Comparison of ENCODE assay signal across 8 mouse cellular contexts in genomic region chr4:156193200-156193590, GRCm38 (mm10). TPM values are rescaled to one million over a fixed set of nuclear protein-coding genes. Genes with fewer than 3 reads are reported as not detected.
DNase-seq lines count a peak whose midpoint lies in the region; ATAC-seq lines count a peak whose summit lies in the region.

No protein-coding gene starts in this region.

- no peak for ATAC-seq in heart, embryonic 12.5 days (ENCODE audit: insufficient number of reproducible peaks, low FRiP score)
- ATAC-seq in embryonic facial prominence, embryonic 11.5 days (replicated peaks; ENCODE audit: insufficient number of reproducible peaks, low FRiP score, low TSS enrichment, low read depth): no peak
- ATAC-seq in midbrain, embryonic 12.5 days (ENCODE audit: low FRiP score, low read depth): no peak

- peak overlapping the region; percentile 14; the same call in 1 of the 2 replicates for H3K4me2 ChIP-seq in heart, embryonic 12.5 days
- no peak overlapping the region for H3K4me2 ChIP-seq in embryonic facial prominence, embryonic 11.5 days (ENCODE audit: low read depth, low read length)
- 0 out of 2 replicates have a peak overlapping the region, but pooled peaks have one; percentile 2 for H3K4me2 ChIP-seq in midbrain, embryonic 12.5 days (replicated peaks)

- H3K4me3 ChIP-seq in heart, embryonic 12.5 days: no peak overlapping the region
- no peak overlapping the region for H3K4me3 ChIP-seq in embryonic facial prominence, embryonic 11.5 days (ENCODE audit: low read depth, low read length)
- no peak overlapping the region for H3K4me3 ChIP-seq in midbrain, embryonic 12.5 days

- H3K9ac ChIP-seq in heart, embryonic 12.5 days: no peak overlapping the region
- no peak overlapping the region for H3K9ac ChIP-seq in embryonic facial prominence, embryonic 11.5 days (replicated peaks; ENCODE audit: low read length)
- 0 out of 2 replicates have a peak overlapping the region, but pooled peaks have one; percentile 2 for H3K9ac ChIP-seq in midbrain, embryonic 12.5 days (replicated peaks)

- H3K4me1 ChIP-seq in heart, embryonic 12.5 days (replicated peaks): peaks cover 74% of the 10 kb centered on the region
- peaks cover 14% of the 10 kb centered on the region for H3K4me1 ChIP-seq in embryonic facial prominence, embryonic 11.5 days (ENCODE audit: control insufficient read depth, insufficient read depth, low read length)
- peaks cover 78% of the 10 kb centered on the region for H3K4me1 ChIP-seq in midbrain, embryonic 12.5 days

- no peak for DNase-seq in heart, adult 18-20 months
- DNase-seq in embryonic facial prominence, embryonic 11.5 days (ENCODE audit: low spot score): peak; percentile 20
- DNase-seq in kidney, postnatal 14 days: peak; percentile 74
- no peak for DNase-seq in gastrocnemius, postnatal 4 days (ENCODE audit: low spot score in 2 of 2)
- DNase-seq in left cerebral cortex, adult 8-10 months (ENCODE audit: low spot score in 2 of 2): no peak
- no peak for DNase-seq in layer of hippocampus, postnatal 10 days (ENCODE audit: low spot score in 2 of 2)

- H3K36me3 ChIP-seq in heart, embryonic 12.5 days: peaks cover 45% of the 10 kb centered on the region
- no peaks in the 10 kb centered on the region; the same call in 1 of the 2 replicates for H3K36me3 ChIP-seq in embryonic facial prominence, embryonic 11.5 days (replicated peaks; ENCODE audit: control insufficient read depth, insufficient read depth, low read depth, low read length)
- H3K36me3 ChIP-seq in midbrain, embryonic 12.5 days: peaks cover 49% of the 10 kb centered on the region

- H3K9me3 ChIP-seq in heart, embryonic 12.5 days (replicated peaks): no peaks in the 10 kb centered on the region
- H3K9me3 ChIP-seq in embryonic facial prominence, embryonic 11.5 days (replicated peaks; ENCODE audit: control insufficient read depth, low read length): no peaks in the 10 kb centered on the region
- no peaks in the 10 kb centered on the region for H3K9me3 ChIP-seq in midbrain, embryonic 12.5 days

- no peaks in the 10 kb centered on the region for H3K27me3 ChIP-seq in heart, embryonic 12.5 days (replicated peaks)
- H3K27me3 ChIP-seq in embryonic facial prominence, embryonic 11.5 days (ENCODE audit: control insufficient read depth, insufficient read depth, low read length): no peaks in the 10 kb centered on the region
- no peaks in the 10 kb centered on the region; the same call in 1 of the 2 replicates for H3K27me3 ChIP-seq in midbrain, embryonic 12.5 days

- 18% methylated on average over 2 of the region's 2 CpGs for WGBS in heart, embryonic 12.5 days
- WGBS in embryonic facial prominence, embryonic 11.5 days: 13% methylated on average over 2 of the region's 2 CpGs
- 24% methylated on average over 2 of the region's 2 CpGs for WGBS in midbrain, embryonic 12.5 days

- no peak overlapping the region for H3K27ac ChIP-seq in heart, embryonic 12.5 days (ENCODE audit: poor library complexity, severe bottlenecking)
- H3K27ac ChIP-seq in embryonic facial prominence, embryonic 11.5 days (replicated peaks; ENCODE audit: low read depth, low read length): no peak overlapping the region
- H3K27ac ChIP-seq in midbrain, embryonic 12.5 days (replicated peaks): no peak overlapping the region

RNA-seq across cellular contexts. Expression of gene Agrn, which starts 4.1 kb away (rescaled TPM):
- polyA plus RNA-seq in heart, embryonic 12.5 days (2016; fragmentation: Nextera tagmentation; extraction: Ambion mirVana): 69.5 and 81.5 TPM in 2 replicates
- 10 to 100 TPM; 22.6 to 24.7 TPM for total RNA-seq in heart, adult 18-20 months (2021)
- polyA plus RNA-seq in embryonic facial prominence, embryonic 11.5 days (2014; fragmentation: Nextera tagmentation; extraction: Ambion mirVana): 39.4 and 47.6 TPM in 2 replicates
- polyA plus RNA-seq in midbrain, embryonic 12.5 days (2016; fragmentation: Nextera tagmentation; extraction: Ambion mirVana): 155 and 160 TPM in 2 replicates
- total RNA-seq in gastrocnemius, postnatal 4 days (2021): 10 to 100 TPM; 53.2 to 57.1 TPM
- 100 to 1,000 TPM; 117 to 126 (median 122) TPM for total RNA-seq in left cerebral cortex, adult 8-10 months (2022)
- total RNA-seq in layer of hippocampus, postnatal 10 days (2021): 100 to 1,000 TPM; 256 to 262 TPM

RNA-seq across cellular contexts. Expression of gene Isg15, which starts 7.4 kb away (rescaled TPM):
- 1.8 and 2.8 TPM in 2 replicates for polyA plus RNA-seq in heart, embryonic 12.5 days (2016; fragmentation: Nextera tagmentation; extraction: Ambion mirVana)
- total RNA-seq in heart, adult 18-20 months (2021): 1 to 10 TPM; 2.3 to 3.1 TPM
- polyA plus RNA-seq in embryonic facial prominence, embryonic 11.5 days (2014; fragmentation: Nextera tagmentation; extraction: Ambion mirVana): 0.29 and 0.49 TPM in 2 replicates
- polyA plus RNA-seq in midbrain, embryonic 12.5 days (2016; fragmentation: Nextera tagmentation; extraction: Ambion mirVana): 1.3 and 2.0 TPM in 2 replicates
- total RNA-seq in gastrocnemius, postnatal 4 days (2021): under 1 TPM in 1 of 2 experiments, not detected in 1; 0.49 TPM
- total RNA-seq in left cerebral cortex, adult 8-10 months (2022): 1 to 10 TPM; 1.2 to 3.3 (median 2.4) TPM
- not detected for total RNA-seq in layer of hippocampus, postnatal 10 days (2021)

RNA-seq across cellular contexts. Expression of gene AW011738, which starts 9.9 kb away (rescaled TPM):
- 3.4 and 4.3 TPM in 2 replicates for polyA plus RNA-seq in heart, embryonic 12.5 days (2016; fragmentation: Nextera tagmentation; extraction: Ambion mirVana)
- total RNA-seq in heart, adult 18-20 months (2021): 10 to 100 TPM in 1 of 2 experiments, 1 to 10 TPM in 1; 9.5 to 11.6 TPM
- 0.55 and 0.56 TPM in 2 replicates for polyA plus RNA-seq in embryonic facial prominence, embryonic 11.5 days (2014; fragmentation: Nextera tagmentation; extraction: Ambion mirVana)
- 7.6 and 8.1 TPM in 2 replicates for polyA plus RNA-seq in midbrain, embryonic 12.5 days (2016; fragmentation: Nextera tagmentation; extraction: Ambion mirVana)
- 1 to 10 TPM; 3.6 to 4.1 TPM for total RNA-seq in gastrocnemius, postnatal 4 days (2021)
- total RNA-seq in left cerebral cortex, adult 8-10 months (2022): 1 to 10 TPM; 5.9 to 7.5 (median 7.0) TPM
- 1 to 10 TPM; 6.1 to 6.3 TPM for total RNA-seq in layer of hippocampus, postnatal 10 days (2021)

RNA-seq across cellular contexts. Expression of gene Perm1, which starts 22.5 kb away (rescaled TPM):
- polyA plus RNA-seq in heart, embryonic 12.5 days (2016; fragmentation: Nextera tagmentation; extraction: Ambion mirVana): 1.3 and 1.6 TPM in 2 replicates
- total RNA-seq in heart, adult 18-20 months (2021): 100 to 1,000 TPM; 265 to 319 TPM
- polyA plus RNA-seq in embryonic facial prominence, embryonic 11.5 days (2014; fragmentation: Nextera tagmentation; extraction: Ambion mirVana): 0.36 and 0.60 TPM in 2 replicates
- 2.0 and 2.1 TPM in 2 replicates for polyA plus RNA-seq in midbrain, embryonic 12.5 days (2016; fragmentation: Nextera tagmentation; extraction: Ambion mirVana)
- 10 to 100 TPM; 30.8 to 32.7 TPM for total RNA-seq in gastrocnemius, postnatal 4 days (2021)
- under 1 TPM; 0.34 to 0.59 (median 0.51) TPM for total RNA-seq in left cerebral cortex, adult 8-10 months (2022)
- under 1 TPM; 0.38 to 0.55 TPM for total RNA-seq in layer of hippocampus, postnatal 10 days (2021)

RNA-seq across cellular contexts. Expression of gene Plekhn1, which starts 41.5 kb away (rescaled TPM):
- 18.0 and 18.2 TPM in 2 replicates for polyA plus RNA-seq in heart, embryonic 12.5 days (2016; fragmentation: Nextera tagmentation; extraction: Ambion mirVana)
- total RNA-seq in heart, adult 18-20 months (2021): 10 to 100 TPM; 10.1 to 11.0 TPM
- polyA plus RNA-seq in embryonic facial prominence, embryonic 11.5 days (2014; fragmentation: Nextera tagmentation; extraction: Ambion mirVana): 15.3 and 15.7 TPM in 2 replicates
- polyA plus RNA-seq in midbrain, embryonic 12.5 days (2016; fragmentation: Nextera tagmentation; extraction: Ambion mirVana): 29.7 and 31.9 TPM in 2 replicates
- total RNA-seq in gastrocnemius, postnatal 4 days (2021): 10 to 100 TPM; 11.5 to 12.2 TPM
- 10 to 100 TPM; 33.2 to 40.5 (median 38.6) TPM for total RNA-seq in left cerebral cortex, adult 8-10 months (2022)
- 10 to 100 TPM; 36.4 to 41.9 TPM for total RNA-seq in layer of hippocampus, postnatal 10 days (2021)

Comparison
In these comparisons a context has a peak if more than half of its experiments do, and no peak if none do; other contexts are left out.
1. DNase-seq: peak in embryonic facial prominence, embryonic 11.5 days (single experiment) and kidney, postnatal 14 days (single experiment); none in heart, adult 18-20 months (0 of 2), gastrocnemius, postnatal 4 days (0 of 2), left cerebral cortex, adult 8-10 months (0 of 2) and layer of hippocampus, postnatal 10 days (0 of 2).